Mouse (Mus musculus): Measurements from ENCODE around the gene Haus8. TPM values are rescaled to one million over a fixed set of nuclear protein-coding genes. Genes with fewer than 3 reads are reported as not detected.
"Not testable (repeated sequence)": the region's sequence is repeated elsewhere in the genome, so short reads cannot be mapped to it uniquely, and the experiment has no call there.

The Haus8 gene
- total RNA-seq (2021) = 10 to 100 TPM; 10.0 to 10.3 TPM
- long read RNA-seq, experiment 1, transcript Haus8-201 (11 exons, 2,013 nt) = major isoform, 12 of 15 reads
- long read RNA-seq, experiment 1, partial matches to known transcripts = 2 of 15 reads
- long read RNA-seq, experiment 1, other reads (novel, unspliced or antisense) = 0 of 15 reads
- long read RNA-seq, experiment 2, partial matches to known transcripts = 0 of 6 reads
- long read RNA-seq, experiment 2, other reads (novel, unspliced or antisense) = 1 of 6 reads

DNA sequence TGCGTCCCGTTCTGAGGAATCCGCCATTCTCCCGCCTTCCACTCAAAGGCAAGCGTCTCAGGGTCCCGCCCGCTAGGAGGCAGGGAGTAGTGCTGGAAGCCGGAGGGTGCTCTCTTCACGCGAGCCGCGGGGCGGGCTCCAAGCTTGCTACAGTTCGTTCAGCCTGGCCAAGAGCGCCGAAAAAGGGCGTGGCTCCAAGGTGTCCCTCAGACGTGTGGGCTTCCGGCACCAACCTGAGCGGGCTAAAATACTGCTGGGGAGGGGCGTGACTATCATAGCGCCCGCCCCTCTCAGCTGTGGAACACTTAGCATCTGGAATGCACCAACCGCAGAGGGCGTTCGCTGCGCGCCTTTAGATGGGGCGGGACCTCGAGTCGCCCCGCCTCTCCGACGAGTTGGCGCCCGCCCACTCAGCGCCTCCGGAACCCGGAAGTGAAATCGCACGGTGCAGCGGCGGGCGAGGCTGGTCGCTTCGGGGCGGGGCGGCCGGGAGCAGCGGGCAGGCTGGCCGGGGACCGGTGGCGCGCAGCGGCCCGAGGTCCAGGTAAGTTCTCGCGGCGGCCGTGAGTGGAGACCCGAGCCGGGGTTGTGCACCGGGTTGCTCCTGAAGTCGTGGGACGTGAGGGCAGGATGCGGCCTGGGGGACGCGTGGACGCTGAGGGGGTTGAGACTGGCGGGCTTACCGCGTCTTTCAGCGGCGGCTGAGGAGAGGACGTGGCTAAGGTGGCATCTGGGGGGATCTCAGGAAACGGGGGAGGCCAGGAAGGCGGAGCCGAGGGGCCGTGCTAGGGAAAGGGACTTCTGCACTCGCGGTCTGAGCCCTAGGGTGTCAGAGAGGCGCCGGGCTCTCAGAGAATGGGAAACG, at the start of gene Haus8, which contains the start of gene Myo9b:
Gene Haus8 (minus strand): TSS at position 649 of the 865 bp plus-strand sequence.
Gene Myo9b (plus strand): TSS at position 429 of the 865 bp plus-strand sequence.
- DNase-seq = peak; percentile 97

DNA sequence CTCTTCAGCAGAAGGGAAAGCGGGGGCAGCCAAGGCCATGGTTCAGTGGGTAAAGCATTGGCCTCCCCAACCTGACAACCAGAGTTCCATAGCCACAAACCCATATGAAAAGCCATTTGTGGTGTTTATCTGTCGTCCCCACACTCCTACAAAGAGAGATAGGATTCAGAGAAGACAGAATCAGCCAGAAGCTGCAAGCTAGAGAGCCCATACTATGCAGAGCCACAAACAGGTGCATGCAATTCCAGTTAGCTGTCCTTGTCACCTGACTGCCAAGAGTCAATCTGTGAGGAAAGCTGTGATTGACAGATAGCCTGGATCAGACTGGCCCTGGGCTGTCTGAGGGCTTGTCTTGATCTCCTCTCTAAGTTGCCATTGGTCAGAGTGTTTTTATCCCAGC, 47.0 kb upstream of the Haus8 start:
- DNase-seq = not testable (repeated sequence)

DNA sequence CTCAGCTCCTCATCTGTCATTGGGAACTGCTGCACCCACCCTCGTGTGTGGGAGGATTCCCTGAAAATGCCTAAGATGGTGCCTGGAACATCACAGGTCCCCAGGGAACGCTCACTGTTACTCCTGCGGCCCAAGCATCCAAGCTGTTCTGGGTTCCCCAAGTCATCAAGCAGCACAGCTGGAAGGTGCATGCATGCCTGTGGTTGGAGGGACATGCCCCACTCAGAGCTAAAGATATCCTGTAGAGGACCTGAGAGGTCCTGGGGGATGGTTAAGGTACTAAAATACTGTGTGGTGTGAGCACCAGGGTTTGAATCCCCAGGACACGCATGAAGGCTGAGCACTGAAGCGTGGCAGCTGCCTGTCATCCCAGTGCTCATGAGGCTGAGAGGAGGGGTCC, 45.9 kb upstream of the Haus8 start:
- DNase-seq = not testable (repeated sequence)

DNA sequence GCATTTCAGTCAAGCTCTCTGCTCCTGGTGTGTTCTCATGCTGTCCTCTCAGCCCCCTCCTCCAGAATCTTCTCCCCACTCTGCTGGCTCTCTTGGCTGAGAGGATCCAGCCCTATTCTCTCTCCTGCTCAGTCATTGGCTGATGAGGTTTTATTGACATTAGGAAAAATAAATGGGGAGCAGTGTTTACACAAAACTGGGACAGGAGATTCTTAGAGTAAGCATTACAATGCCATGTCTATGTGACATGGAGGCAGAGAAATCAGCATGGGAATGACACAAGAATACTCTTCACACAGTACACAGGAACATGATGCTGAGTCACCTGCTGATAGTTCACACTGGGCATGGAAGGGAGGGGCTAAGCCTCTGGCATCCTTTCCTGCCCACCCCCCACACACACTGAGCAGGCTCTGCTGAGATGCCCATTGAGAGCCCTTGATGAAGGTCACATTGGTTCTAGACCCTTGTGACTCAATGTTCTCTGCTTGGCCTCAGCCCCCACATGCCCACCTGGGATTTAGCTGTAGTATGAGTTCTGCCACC, 43.8 kb upstream of the Haus8 start:
- no peak for DNase-seq

DNA sequence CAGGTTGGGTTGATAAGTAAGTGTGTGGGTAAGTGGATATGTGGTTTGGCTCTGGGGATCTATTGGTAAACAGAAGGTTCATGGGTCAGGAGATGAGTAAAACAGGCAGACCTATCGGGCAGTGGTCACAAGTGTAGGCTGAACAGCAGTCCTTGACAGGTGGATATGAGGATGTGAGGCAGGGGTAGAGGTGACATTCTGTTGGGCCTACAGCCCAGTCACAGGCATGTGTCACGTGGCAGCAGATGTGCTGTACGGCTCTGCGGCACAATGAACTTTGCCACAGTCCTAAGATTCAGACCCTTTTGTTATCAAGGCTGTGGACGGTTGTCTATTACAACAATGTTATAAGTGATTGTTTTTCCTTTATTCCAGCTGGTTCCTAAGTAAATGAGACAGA, 43.2 kb upstream of the Haus8 start:
- no peak for DNase-seq

DNA sequence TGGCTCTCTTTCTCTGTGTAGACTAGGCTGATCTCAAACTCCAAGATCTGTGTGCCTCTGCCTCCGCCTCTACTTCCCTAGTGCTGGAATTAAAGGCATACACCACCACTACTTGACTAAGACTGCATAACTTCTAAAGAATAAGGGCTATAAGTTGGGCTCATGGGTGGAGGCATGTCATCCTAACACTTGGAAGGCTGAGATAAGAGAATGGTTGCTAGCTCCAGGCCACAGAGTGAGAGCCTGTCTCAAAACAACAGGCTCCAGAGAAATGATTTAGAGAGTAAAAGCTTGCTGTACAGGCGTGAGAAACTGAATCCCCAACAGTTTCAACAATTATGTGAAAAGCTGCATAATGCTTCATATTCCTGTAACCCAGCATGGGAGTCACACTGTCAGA, 41.2 kb upstream of the Haus8 start:
- DNase-seq = no peak

DNA sequence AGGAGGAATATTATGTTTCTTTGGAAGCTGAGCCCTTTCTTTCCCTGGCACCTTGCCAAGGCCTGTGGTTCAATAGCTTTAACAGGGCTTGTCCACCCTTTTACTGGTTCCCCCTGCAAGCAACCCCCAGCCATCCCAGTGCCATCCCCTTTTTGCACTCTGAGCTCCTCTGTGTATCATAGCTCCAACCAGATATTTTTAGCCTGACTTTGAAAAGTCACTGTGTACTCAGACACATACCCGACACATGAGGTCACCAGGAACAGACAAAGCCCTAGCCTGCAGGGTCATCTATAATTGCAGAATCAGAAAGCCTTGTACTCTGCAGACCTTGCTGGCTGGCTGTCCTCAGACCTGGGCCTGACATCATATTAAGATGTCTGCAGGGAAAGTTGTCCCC, 40.0 kb upstream of the Haus8 start:
- DNase-seq = peak; percentile 57

DNA sequence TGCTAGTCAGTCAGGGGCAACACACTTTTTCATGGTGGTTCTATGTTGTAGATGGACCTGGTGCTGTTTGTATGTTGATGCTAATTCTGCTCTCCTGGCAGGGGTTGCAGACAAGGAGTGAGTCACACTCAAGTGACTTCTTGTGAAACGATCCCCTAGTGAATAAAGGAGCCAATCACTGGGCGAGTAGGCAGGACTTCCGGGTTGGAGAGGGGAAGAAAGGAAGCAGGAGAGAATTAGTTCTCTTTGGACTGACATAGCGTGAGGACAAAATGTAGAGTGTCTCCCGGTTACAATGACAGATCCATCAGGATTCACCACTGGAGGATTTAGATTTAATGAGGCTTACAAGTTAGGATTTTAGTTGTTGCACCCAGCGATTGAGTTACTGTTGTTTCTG, 37.7 kb upstream of the Haus8 start:
- no peak for DNase-seq

DNA sequence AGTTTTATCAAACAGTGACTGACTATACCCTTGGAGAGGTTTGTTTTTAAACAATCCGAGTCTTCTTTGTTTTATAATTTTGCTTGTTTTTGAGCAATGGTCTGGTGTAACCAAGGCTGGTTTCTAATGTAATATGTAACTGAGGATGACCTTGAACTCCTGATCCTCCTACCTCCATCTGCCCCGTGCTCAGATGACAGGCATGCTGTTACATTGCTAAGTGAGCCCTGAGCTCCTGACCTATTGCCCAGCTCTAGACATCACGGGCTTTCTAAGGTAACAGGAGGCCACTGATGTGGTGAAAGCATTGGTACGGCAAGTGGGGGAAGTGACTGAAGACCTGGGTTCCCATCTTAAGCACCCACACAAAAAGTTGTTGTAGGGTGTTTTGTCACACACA, 35.2 kb upstream of the Haus8 start:
- DNase-seq = no peak

DNA sequence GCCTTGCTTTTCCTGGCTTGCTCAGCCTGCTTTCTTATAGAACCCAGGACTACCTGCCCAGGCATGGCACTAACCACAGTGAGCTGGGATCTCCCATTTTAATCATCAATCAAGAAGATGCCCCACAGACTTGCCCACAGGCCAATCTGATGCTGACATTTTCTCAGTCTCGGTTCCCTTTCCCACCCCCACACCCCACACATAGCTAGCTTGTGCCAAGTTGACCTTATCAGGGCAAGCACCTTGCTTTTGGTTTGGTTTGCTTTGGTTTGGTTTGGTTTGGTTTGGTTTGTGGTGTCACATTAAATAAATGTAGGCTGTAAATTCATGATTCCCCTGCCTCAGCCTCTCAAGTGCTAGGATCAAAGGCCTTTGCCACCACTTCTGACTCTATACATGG, 34.6 kb upstream of the Haus8 start:
- DNase-seq = no peak

DNA sequence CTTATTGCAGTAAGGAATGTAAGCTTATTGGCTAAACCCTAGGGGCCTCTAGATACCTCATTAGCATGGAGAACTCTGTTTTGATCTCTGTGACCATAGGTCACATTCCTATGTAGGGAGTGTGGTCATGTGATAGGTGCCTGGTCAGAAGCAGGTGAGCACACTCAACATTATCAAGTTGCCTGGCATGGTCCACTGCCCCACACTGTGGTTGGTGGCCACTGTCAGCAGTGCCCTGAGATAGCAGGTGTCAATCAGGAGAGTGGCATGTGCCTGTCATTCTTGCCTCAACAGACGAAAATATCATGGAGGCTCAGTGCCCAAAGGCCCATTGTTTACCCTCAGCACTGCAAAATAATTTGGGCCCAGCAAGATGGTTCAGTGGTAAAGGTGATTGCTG, 33.3 kb upstream of the Haus8 start:
- DNase-seq = no peak

DNA sequence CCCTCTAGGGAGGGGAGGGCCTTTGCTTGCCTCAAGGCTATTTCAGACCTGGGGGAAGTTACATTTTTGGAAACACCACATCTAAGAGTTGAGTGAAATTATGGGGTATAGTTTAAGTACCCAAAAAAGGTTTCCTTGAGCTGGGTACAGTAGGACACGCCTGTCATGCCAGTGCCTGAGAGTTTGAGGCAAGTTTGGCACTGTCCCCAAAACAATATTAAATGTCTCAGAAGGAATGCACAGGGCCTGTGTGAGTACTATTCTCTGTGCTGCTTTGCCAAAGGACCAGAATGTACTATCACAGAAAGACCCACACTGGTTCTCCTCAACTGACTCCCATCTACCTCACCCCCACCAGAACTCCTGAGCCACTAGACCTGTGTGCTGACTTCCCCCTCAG, 30.9 kb upstream of the Haus8 start:
- no peak for DNase-seq

DNA sequence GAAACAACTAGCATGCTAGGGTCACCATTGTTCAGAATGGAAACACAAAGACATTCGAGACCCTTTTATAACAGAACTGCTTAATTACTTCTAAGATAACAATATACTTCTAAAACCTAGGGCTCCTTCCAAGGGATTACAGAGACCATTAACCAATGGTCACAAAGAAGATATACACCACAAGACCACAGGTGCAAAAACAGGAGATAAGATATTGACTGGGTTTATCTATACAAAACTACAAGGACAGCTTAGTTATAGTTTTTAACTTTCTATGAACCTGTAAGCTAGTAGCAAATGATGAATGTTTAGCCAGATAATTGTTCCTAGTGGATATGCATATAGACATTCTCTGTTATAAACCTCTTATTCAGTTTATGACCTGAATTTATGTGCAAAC, 30.1 kb upstream of the Haus8 start:
- no peak for DNase-seq

DNA sequence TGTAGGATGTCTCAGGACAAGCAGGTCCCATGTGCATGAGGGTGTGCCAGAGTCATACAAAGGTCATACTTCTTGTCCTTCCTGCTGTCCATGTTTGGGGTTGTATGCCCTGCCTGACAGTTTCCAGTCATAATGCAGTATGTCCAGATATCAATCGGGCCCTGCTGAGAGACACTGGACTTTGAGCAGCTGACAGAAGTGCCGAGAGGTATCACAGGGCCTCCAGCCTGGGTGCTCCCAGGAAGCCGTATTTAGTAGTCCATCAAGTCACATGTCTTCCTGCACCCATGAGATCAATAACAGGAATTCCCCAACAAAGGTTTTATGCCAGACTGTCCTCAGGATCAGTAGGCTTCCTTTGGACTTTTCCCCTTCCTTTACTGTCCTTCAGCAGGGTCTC, 27.0 kb upstream of the Haus8 start:
- no peak for DNase-seq

DNA sequence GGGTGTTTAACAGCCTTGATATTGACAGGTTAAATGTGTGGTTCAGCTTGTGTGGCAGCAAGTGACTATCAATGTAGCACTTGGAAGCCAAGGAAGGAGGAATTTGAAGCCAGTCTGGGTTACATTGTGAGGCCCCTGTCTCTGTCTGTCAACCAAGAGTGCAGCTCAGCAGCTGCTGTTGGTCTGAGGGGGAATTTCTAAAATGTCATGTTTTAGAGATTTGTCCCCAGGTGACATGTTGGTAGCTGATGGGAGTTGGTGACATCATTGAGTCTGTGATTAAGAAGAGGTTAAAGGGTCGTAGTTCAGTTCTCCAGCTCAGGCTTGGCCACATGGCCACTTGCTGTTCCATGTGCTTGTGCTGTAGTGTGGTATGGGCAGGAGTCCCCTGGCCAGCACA, 24.7 kb upstream of the Haus8 start:
- DNase-seq = no peak

DNA sequence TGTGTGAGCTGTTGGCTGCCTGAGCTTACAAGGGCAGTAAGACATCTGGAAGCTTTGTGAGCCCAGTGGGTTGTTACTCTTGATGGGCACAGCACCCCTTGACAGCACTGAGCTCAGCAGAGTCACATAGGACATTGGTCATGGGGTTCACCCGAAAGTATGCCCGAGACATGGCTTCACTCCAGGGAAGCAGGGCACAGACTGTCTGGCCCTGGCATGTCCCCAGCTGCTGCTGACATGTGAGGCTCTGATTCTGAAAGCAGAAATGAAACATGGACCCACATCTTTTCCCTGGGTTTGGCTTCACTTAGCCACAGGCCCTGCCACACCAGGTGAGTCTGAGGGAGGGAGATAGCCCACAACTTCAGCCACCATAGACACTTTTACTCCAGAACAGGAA, 24.1 kb upstream of the Haus8 start:
- no peak for DNase-seq

DNA sequence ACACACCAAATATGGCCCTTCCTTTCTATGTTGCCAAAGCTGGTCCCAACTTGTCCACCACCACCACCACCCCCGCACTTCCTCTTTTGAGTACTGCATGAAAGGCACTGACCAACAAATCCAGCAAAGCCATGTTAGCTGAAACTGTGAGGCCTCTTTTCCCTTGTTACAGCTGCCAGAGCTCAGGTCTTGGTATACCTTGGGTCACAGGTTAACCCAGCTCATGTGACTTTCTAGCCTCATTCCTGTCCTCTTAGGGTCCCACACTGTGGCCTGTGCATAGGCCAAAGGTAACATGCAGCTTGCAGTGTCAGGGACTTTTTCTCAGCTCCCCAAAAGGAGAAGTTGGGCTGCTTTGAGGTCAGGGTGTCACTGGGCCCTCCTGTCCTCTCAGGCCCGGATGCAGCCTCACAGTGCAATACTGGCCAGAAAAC, 23.5 kb upstream of the Haus8 start:
- no peak for DNase-seq

DNA sequence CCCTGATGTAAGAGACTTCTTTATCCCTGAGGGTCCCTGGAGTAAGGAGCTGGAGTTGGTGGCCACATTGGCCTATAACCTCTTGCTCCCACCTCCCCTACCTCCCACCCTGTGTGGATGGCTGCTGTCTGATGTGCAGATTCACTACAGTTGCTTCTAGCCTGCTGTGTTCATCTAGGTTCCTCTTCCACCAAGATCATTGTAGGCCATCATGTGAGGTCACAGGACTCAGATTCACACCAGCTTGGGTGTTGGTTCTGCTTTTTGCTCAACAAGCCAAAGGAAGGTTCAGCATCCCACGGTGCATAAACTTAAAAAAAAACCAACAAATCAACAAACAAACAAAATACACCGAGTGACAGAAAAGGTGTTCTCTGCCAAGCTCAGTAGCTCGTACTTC, 21.2 kb upstream of the Haus8 start:
- DNase-seq = not testable (repeated sequence)

DNA sequence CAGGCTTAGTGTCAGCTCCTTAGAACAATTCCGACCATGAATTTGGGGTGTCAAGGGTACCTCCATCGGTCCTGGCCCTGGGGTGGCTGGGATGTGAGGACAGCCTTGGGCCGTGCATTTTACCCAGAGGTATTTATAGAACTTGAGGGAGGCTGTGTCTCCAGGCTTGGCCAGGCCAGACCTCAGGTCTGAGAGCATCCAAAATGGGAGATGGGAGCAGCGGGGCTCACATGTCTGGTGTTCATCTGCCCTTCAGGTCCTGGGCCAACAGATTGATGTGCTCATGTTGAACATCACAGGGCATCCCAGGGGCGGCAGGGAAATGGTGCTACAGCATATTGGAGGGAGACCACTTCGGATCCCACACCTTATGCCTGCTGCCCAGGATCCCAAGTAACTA, 18.6 kb upstream of the Haus8 start:
- DNase-seq = no peak

DNA sequence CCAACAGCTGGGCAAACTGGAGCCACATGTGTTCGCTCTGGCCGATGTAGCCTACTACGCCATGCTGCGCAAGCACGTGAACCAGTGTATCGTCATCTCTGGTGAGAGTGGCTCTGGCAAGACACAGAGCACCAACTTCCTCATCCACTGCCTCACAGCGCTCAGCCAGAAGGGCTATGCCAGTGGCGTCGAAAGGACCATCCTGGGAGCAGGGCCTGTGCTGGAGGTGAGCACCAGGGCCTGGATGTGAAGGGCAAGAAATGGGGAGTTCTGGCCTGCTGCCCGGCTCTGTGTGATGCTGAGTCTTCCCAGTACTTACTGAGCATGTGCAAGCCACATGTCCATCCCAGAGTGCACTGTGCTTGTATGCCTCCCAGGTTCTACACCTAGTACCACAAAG, 18.2 kb upstream of the Haus8 start:
- DNase-seq = no peak

DNA sequence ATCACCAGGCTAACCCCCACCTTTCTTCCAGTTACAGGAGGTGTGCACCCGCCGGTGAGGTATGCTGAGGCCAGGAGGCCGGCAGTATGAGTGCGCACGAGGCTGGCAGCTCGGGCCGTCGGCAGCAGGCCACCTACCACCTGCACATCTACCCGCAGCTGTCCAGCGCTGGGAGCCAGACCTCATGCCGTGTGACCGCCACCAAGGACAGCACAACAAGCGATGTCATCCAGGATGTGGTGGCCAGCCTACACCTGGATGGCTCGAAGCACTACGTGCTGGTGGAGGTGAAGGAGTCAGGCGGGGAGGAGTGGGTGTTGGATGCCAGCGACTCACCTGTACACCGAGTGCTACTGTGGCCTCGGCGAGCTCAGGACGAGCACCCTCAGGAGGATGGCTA, 17.5 kb upstream of the Haus8 start:
- no peak for DNase-seq

DNA sequence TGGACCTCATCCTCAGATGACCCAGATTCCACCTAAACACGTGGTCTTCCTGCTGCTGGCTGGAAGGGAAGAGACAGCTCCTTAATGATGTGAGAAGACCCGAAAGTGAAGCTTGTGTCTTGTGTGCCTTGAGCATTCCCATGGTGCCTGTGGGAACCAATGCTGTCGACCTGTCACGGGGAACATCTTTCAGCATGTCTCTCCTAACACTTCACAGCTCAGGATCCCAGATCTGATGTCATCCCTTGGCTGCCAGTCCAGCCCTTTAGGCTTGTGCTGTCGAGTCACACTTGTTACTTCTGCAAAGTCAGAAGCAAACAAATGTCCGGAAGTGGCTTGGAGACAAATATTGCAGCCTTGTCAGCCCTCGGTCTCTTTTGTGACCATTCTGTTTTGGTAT, 16.4 kb upstream of the Haus8 start:
- no peak for DNase-seq

DNA sequence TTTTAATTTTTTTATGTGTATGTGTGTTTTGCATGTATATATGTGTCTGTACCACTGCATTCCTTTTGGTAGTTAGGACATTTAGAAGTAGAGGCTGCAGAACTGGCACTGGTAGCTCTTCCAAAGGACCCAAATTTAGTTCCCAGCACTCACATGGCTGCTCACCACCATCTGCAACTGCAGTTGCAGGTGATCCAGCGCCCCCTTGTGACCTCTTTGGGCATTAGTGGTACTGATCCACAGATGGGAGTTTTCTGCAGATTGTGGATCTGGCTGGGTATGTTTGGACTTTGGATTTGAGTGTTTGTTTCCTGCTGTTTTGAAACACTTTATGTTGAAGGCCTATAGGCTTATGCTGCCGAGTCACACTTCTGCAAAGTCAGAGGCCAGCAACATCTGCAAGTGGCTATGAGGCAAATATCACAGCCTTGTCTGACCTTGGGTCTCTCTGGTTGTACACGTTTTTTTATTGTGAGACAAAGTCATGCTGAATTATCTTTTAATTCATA, 15.8 kb upstream of the Haus8 start:
- DNase-seq = no peak
